Mouse (Mus musculus): ENCODE results near the gene Sgms1. TPM values are rescaled to one million over a fixed set of nuclear protein-coding genes. Genes with fewer than 3 reads are reported as not detected.
"Not testable (repeated sequence)": the region's sequence is repeated elsewhere in the genome, so short reads cannot be mapped to it uniquely, and the experiment has no call there.

The Sgms1 gene
- total RNA-seq, 2 experiments from 2014 or later, result 59.4 to 88.9 TPM

- DNase-seq, result no peak
Measured at GRCm38 (mm10) chr19:32090804-32091203, 298.7 kb downstream of the Sgms1 start.

GRCm38 (mm10) chr19:32088570-32088969 lies 300.9 kb downstream of the Sgms1 start:
- DNase-seq, result no peak

- no peak for DNase-seq
Measured at GRCm38 (mm10) chr19:32087736-32088470, 301.6 kb downstream of the Sgms1 start.

GRCm38 (mm10) chr19:32084813-32085212 lies 304.7 kb downstream of the Sgms1 start:
- not testable (repeated sequence) for DNase-seq

Other genes starting within 250 kb of the Sgms1 start
- 10 to 100 TPM; 50.7 to 57.0 TPM for gene Rpl9-ps6, start 76.9 kb upstream of the Sgms1 start, total RNA-seq (2021)
- 10 to 100 TPM; 35.8 to 43.3 TPM for gene Minpp1, start 96.1 kb upstream of the Sgms1 start, total RNA-seq (2021)
- gene Papss2, start 206.1 kb upstream of the Sgms1 start, total RNA-seq (2021), result 10 to 100 TPM; 12.6 to 13.2 TPM

Data from adrenal gland, postnatal 36 days (tissue).